Mouse (Mus musculus): ENCODE data around the gene Tomt. TPM values are rescaled to one million over a fixed set of nuclear protein-coding genes. Genes with fewer than 3 reads are reported as not detected.
A peak's percentile ranks its signal among the peaks of the same experiment; 100 is the strongest.
"Not testable (repeated sequence)": the region's sequence is repeated elsewhere in the genome, so short reads cannot be mapped to it uniquely, and the experiment has no call there.

Tomt gene
- not detected in 2 replicates for total RNA-seq (2014; fragmentation: Nextera tagmentation)
- 0.22 and 0.23 TPM in 2 replicates for total RNA-seq (2017)
- polyA plus RNA-seq (2012), result 0.01 TPM in 1 of 2 replicates, not detected in the other

DNA sequence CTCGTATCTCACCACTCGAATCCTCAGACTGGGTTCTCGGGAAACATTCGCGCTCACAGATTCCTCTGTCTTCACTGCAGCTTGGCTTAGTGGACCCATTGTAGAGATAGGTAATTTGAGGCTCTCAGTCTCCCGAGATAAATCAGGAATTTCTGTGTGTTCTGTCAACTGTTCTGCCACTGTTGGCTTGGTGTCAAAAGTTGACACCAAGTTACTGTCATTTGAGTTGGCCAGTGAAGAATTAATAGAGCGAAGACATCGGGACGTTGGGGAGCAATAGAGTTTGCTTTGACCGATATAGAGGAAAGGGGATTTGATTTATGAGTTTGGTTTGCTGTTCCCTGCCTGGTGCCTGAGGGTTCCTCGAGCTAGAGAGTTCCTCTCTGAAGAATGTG, at the start of gene Tomt:
Gene Tomt, minus strand, starts transcription at position 73 of the 395 bp plus-strand sequence.
- Histone ChIP-seq H3K36me3 (replicated peaks) (peaks cover 64% of the 10 kb centered on the region), H3K4me3 (ENCODE audit: low read depth, low read length) (peak within 1 kb of the TSS; percentile 80), H3K27me3 (ENCODE audit: insufficient read depth, low read length) (no peaks in the 10 kb centered on the region), H3K9me3 (replicated peaks) (no peaks in the 10 kb centered on the region), H3K4me1 (ENCODE audit: insufficient read depth, low read depth, low read length) (peaks cover 48% of the 10 kb centered on the region)
- TF ChIP-seq GATA1 (IDR thresholded peaks at IDR 0.05; ENCODE audit: borderline replicate concordance, low read length), result no peak
- TF ChIP-seq TAL1 (conservative IDR thresholded peaks at IDR 0.05; ENCODE audit: low read depth, low read length), result no peak
- DNase-seq (ENCODE audit: low spot score) (no peak), ATAC-seq (ENCODE audit: extremely low read depth, insufficient number of reproducible peaks, low FRiP score, poor library complexity, severe bottlenecking) (no peak)

- Histone ChIP-seq H3K4me1 (ENCODE audit: insufficient read depth, low read depth, low read length) (peaks cover 27% of the 10 kb centered on the region), H3K36me3 (replicated peaks) (peaks cover 19% of the 10 kb centered on the region), H3K9me3 (replicated peaks) (no peaks in the 10 kb centered on the region), H3K27me3 (ENCODE audit: insufficient read depth, low read length) (no peaks in the 10 kb centered on the region), H3K4me3 (ENCODE audit: low read depth, low read length) (no peak overlapping the region)
- DNase-seq (ENCODE audit: low spot score), result no peak
- ATAC-seq (ENCODE audit: extremely low read depth, insufficient number of reproducible peaks, low FRiP score, poor library complexity, severe bottlenecking), result no peak
- TF ChIP-seq CTCF (IDR thresholded peaks at IDR 0.05; ENCODE audit: low read depth, low read length) (no peak), GATA2 (IDR thresholded peaks at IDR 0.05; ENCODE audit: borderline replicate concordance, low read depth, low read length) (no peak), GATA1 (IDR thresholded peaks at IDR 0.05; ENCODE audit: borderline replicate concordance, low read length) (no peak), TAL1 (conservative IDR thresholded peaks at IDR 0.05; ENCODE audit: low read depth, low read length) (no peak), POLR2AphosphoS5 (IDR thresholded peaks at IDR 0.05; ENCODE audit: insufficient replicate concordance, low read depth, low read length) (no peak)
These were observed 49.7 kb upstream of the Tomt start for GRCm38 (mm10) chr7:101955862-101956261.

GRCm38 (mm10) chr7:101955276-101955675, 49.1 kb upstream of the Tomt start:
- Histone ChIP-seq H3K27me3 (ENCODE audit: insufficient read depth, low read length) (no peaks in the 10 kb centered on the region), H3K4me3 (ENCODE audit: low read depth, low read length) (no peak overlapping the region), H3K36me3 (replicated peaks) (peaks cover 19% of the 10 kb centered on the region), H3K4me1 (ENCODE audit: insufficient read depth, low read depth, low read length) (peaks cover 27% of the 10 kb centered on the region), H3K9me3 (replicated peaks) (no peaks in the 10 kb centered on the region)
- no peak for TF ChIP-seq GATA2 (IDR thresholded peaks at IDR 0.05; ENCODE audit: borderline replicate concordance, low read depth, low read length)
- no peak for TF ChIP-seq CTCF (IDR thresholded peaks at IDR 0.05; ENCODE audit: low read depth, low read length)
- no peak for TF ChIP-seq GATA1 (IDR thresholded peaks at IDR 0.05; ENCODE audit: borderline replicate concordance, low read length)
- TF ChIP-seq TAL1 (conservative IDR thresholded peaks at IDR 0.05; ENCODE audit: low read depth, low read length), result no peak
- no peak for TF ChIP-seq POLR2AphosphoS5 (IDR thresholded peaks at IDR 0.05; ENCODE audit: insufficient replicate concordance, low read depth, low read length)
- DNase-seq (ENCODE audit: low spot score), result no peak
- no peak for ATAC-seq (ENCODE audit: extremely low read depth, insufficient number of reproducible peaks, low FRiP score, poor library complexity, severe bottlenecking)

DNA sequence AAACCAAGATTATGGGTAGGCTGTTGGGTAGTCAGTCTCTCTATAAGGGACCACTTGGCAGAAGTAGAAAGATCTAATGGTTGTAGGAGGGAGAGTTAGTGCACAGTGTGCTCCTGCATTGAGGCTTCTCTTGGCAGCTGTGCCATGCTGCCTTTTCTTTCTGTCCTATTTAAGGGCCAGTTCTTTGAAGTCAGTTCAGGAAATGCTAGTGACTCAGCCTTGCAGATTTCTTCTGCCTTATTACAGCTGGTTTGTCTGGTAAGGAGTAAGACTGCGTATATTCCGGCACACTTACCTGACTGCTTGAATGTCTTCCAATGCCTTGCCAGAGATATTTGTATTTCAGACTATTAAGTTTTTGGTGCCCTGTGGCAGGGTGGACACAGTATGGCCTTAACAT, 48.0 kb upstream of the Tomt start:
- TF ChIP-seq GATA2 (IDR thresholded peaks at IDR 0.05; ENCODE audit: borderline replicate concordance, low read depth, low read length) (no peak), TAL1 (conservative IDR thresholded peaks at IDR 0.05; ENCODE audit: low read depth, low read length) (no peak), POLR2AphosphoS5 (IDR thresholded peaks at IDR 0.05; ENCODE audit: insufficient replicate concordance, low read depth, low read length) (no peak), GATA1 (IDR thresholded peaks at IDR 0.05; ENCODE audit: borderline replicate concordance, low read length) (no peak), CTCF (IDR thresholded peaks at IDR 0.05; ENCODE audit: low read depth, low read length) (no peak)
- no peak overlapping the region for H3K4me3 ChIP-seq (ENCODE audit: low read depth, low read length)
- H3K4me1 ChIP-seq (ENCODE audit: insufficient read depth, low read depth, low read length), result peaks cover 26% of the 10 kb centered on the region
- no peaks in the 10 kb centered on the region for H3K27me3 ChIP-seq (ENCODE audit: insufficient read depth, low read length)
- DNase-seq (ENCODE audit: low spot score) (no peak), ATAC-seq (ENCODE audit: extremely low read depth, insufficient number of reproducible peaks, low FRiP score, poor library complexity, severe bottlenecking) (no peak)
- peaks cover 19% of the 10 kb centered on the region for H3K36me3 ChIP-seq (replicated peaks)
- H3K9me3 ChIP-seq (replicated peaks), result no peaks in the 10 kb centered on the region

DNA sequence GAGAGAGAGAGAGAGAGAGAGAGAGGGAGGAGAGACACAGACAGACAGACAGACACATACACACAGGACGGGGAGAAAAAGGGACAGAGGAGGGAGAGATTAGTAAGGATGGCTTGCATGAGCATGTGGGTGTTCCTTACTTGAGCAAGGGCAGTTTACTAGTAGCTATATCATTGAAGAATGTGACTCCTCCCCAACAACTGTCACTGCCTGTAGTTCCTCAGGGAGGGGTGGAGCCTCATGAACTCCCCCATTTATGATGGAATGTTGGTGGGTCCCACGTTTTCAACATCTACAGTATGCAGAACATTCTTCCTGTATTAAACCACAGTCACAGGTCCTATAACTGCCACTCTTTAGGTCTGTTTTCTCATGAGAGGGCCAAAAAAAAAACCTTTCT, 45.9 kb upstream of the Tomt start:
- Histone ChIP-seq H3K4me3 (ENCODE audit: low read depth, low read length) (no peak overlapping the region), H3K27me3 (ENCODE audit: insufficient read depth, low read length) (no peaks in the 10 kb centered on the region), H3K4me1 (ENCODE audit: insufficient read depth, low read depth, low read length) (peaks cover 28% of the 10 kb centered on the region), H3K9me3 (replicated peaks) (no peaks in the 10 kb centered on the region), H3K36me3 (replicated peaks) (peaks cover 23% of the 10 kb centered on the region)
- no peak for DNase-seq (ENCODE audit: low spot score)
- no peak for ATAC-seq (ENCODE audit: extremely low read depth, insufficient number of reproducible peaks, low FRiP score, poor library complexity, severe bottlenecking)
- no peak for TF ChIP-seq CTCF (IDR thresholded peaks at IDR 0.05; ENCODE audit: low read depth, low read length)
- no peak for TF ChIP-seq POLR2AphosphoS5 (IDR thresholded peaks at IDR 0.05; ENCODE audit: insufficient replicate concordance, low read depth, low read length)
- no peak for TF ChIP-seq GATA1 (IDR thresholded peaks at IDR 0.05; ENCODE audit: borderline replicate concordance, low read length)
- no peak for TF ChIP-seq GATA2 (IDR thresholded peaks at IDR 0.05; ENCODE audit: borderline replicate concordance, low read depth, low read length)
- no peak for TF ChIP-seq TAL1 (conservative IDR thresholded peaks at IDR 0.05; ENCODE audit: low read depth, low read length)

DNA sequence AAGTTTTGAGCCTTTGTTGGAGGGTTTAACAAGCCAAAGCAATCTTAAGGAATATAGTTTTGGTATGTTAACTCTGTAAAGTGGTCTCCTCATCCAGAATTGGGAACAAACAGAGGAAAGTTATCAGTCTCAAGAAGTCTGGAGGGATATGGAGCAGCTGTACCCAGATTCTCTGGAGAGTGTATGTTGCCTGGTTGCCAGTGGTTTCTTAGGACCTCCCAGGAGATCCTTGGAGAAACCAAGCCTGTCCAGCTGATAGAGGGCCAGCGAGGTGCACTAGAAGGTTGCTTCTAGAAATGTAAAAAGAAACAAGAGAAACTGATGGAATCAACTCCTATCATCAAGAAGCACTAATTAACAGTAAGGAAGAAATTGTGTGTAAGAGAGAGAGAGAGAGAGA, 45.5 kb upstream of the Tomt start:
- no peak for ATAC-seq (ENCODE audit: extremely low read depth, insufficient number of reproducible peaks, low FRiP score, poor library complexity, severe bottlenecking)
- no peak overlapping the region for H3K4me3 ChIP-seq (ENCODE audit: low read depth, low read length)
- no peaks in the 10 kb centered on the region for H3K9me3 ChIP-seq (replicated peaks)
- DNase-seq (ENCODE audit: low spot score), result no peak
- peaks cover 21% of the 10 kb centered on the region for H3K36me3 ChIP-seq (replicated peaks)
- H3K4me1 ChIP-seq (ENCODE audit: insufficient read depth, low read depth, low read length), result peaks cover 24% of the 10 kb centered on the region
- H3K27me3 ChIP-seq (ENCODE audit: insufficient read depth, low read length), result no peaks in the 10 kb centered on the region
- TF ChIP-seq TAL1 (conservative IDR thresholded peaks at IDR 0.05; ENCODE audit: low read depth, low read length) (no peak), CTCF (IDR thresholded peaks at IDR 0.05; ENCODE audit: low read depth, low read length) (no peak), POLR2AphosphoS5 (IDR thresholded peaks at IDR 0.05; ENCODE audit: insufficient replicate concordance, low read depth, low read length) (no peak), GATA2 (IDR thresholded peaks at IDR 0.05; ENCODE audit: borderline replicate concordance, low read depth, low read length) (no peak), GATA1 (IDR thresholded peaks at IDR 0.05; ENCODE audit: borderline replicate concordance, low read length) (no peak)

DNA sequence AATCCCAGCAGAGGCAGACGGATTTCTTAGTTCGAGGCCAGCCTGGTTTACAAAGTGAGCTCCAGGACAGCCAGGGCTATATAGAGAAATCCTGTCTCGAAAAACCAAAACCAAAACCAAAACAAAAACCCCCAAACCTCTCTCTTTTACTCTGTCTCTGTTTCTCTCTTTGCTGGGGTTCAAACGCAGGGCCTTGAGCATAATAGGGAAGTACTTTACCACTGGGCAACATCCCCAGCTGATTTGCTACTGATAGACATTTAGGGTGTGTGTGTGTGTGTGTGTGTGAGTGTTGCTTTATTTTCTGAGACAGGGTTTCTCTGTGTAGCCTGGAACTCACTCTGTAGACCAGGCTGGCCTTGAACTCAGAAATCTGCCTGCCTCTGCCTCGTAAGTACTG, 42.8 kb upstream of the Tomt start:
- H3K36me3 ChIP-seq (replicated peaks), result peaks cover 21% of the 10 kb centered on the region

More for the DNA sequence above, 42.8 kb upstream of the Tomt start:
- DNase-seq (ENCODE audit: low spot score); H3K4me3 ChIP-seq (ENCODE audit: low read depth, low read length); H3K9me3 ChIP-seq (replicated peaks); ATAC-seq (ENCODE audit: extremely low read depth, insufficient number of reproducible peaks, low FRiP score, poor library complexity, severe bottlenecking); H3K27me3 ChIP-seq (ENCODE audit: insufficient read depth, low read length): not testable (repeated sequence)
- peaks cover 16% of the 10 kb centered on the region for H3K4me1 ChIP-seq (ENCODE audit: insufficient read depth, low read depth, low read length)
